Mouse (Mus musculus) intestine, postnatal 0 days (tissue): ENCODE results near the gene Chuk. TPM values are rescaled to one million over a fixed set of nuclear protein-coding genes. Genes with fewer than 3 reads are reported as not detected.

Source experiments
- ATAC-seq: fragments of 200-750 bp; cut with Nextera tagmentation; 2 replicates; pipeline ENCODE4 v1.8.0; 2017; ENCODE audit warnings: mild to moderate bottlenecking, moderate TSS enrichment, moderate library complexity
- H3K27ac ChIP-seq: fragments of 300-500 bp; sonication (generic); 2 replicates; pipeline ENCODE4 v1.5.1; 2014; ENCODE audit warnings: mild to moderate bottlenecking, low read depth, low read length, moderate library complexity
- H3K27me3 ChIP-seq: fragments of 300-500 bp; sonication (generic); replicated peaks from 2 replicates; pipeline ENCODE4 v1.6.1; 2014; ENCODE audit warnings: low read length, mixed read lengths; ENCODE audit not compliant: control insufficient read depth, insufficient read depth
- H3K36me3 ChIP-seq: fragments of 300-500 bp; sonication (generic); 2 replicates; pipeline ENCODE4 v1.6.1; 2014; ENCODE audit warnings: mild to moderate bottlenecking, moderate library complexity; ENCODE audit not compliant: control insufficient read depth, insufficient read depth
- H3K4me1 ChIP-seq: fragments of 300-500 bp; sonication (generic); replicated peaks from 2 replicates; pipeline ENCODE4 v1.6.1; 2014; ENCODE audit warnings: antibody characterized with exemption, low read length, mixed read lengths; ENCODE audit not compliant: control insufficient read depth, insufficient read depth
- H3K4me2 ChIP-seq: fragments of 300-500 bp; sonication (generic); replicated peaks from 2 replicates; pipeline ENCODE4 v1.6.1; 2014; ENCODE audit warnings: low read depth, mild to moderate bottlenecking, moderate library complexity
- H3K4me3 ChIP-seq: fragments of 300-500 bp; sonication (generic); 2 replicates; pipeline ENCODE4 v1.5.1; 2014; ENCODE audit warnings: low read depth, low read length
- H3K9ac ChIP-seq: fragments of 300-500 bp; sonication (generic); 2 replicates; pipeline ENCODE4 v1.6.1; 2014; ENCODE audit warnings: mild to moderate bottlenecking, low read depth, low read length
- H3K9me3 ChIP-seq: fragments of 300-500 bp; sonication (generic); 2 replicates; pipeline ENCODE4 v1.6.1; 2016; ENCODE audit warnings: mixed run types; ENCODE audit not compliant: control insufficient read depth
- CTCF ChIP-seq: sonication (generic); IDR thresholded peaks from 2 replicates; pipeline ENCODE4 v1.5.1; 2016; ENCODE audit warnings: low read depth, mild to moderate bottlenecking, control low read depth, antibody characterized with exemption, moderate library complexity
- WGBS: fragments of 180-500 bp; shearing (Covaris S2); extraction: QIAGEN DNeasy Blood & Tissue Kit; methylation state at CpG from one replicate; pipeline ENCODE4 v1.1.7; 2014; 5-methylcytosine and 5-hydroxymethylcytosine counted together
- polyA plus RNA-seq: library from polyadenylated mRNA; unstranded; fragments of >200 nt; fragmentation: Nextera tagmentation; extraction: Ambion mirVana; gene quantifications from 2 replicates; pipeline ENCODE4 v1.2.1, GENCODE M21; 2015

Chuk gene
- polyA plus RNA-seq, 1 experiment from 2014 or later: 41.2 TPM

- no peaks in the 10 kb centered on the region for H3K36me3 ChIP-seq
- WGBS: 52% methylated on average over 13 of the region's 13 CpGs
- TF ChIP-seq CTCF: no peak
- H3K9me3 ChIP-seq: no peaks in the 10 kb centered on the region
- H3K27ac ChIP-seq: no peak overlapping the region
- ATAC-seq: peak; percentile 87
- H3K4me1 ChIP-seq: peaks cover 4% of the 10 kb centered on the region
- no peak overlapping the region for H3K4me2 ChIP-seq
- no peaks in the 10 kb centered on the region for H3K27me3 ChIP-seq
- no peak overlapping the region for H3K9ac ChIP-seq
- H3K4me3 ChIP-seq: no peak overlapping the region
Measured at GRCm38 (mm10) chr19:44024921-44025585, 82.2 kb downstream of the Chuk start.

Other genes starting within 250 kb of the Chuk start
- 21.4 TPM in 2 replicates for gene Dnmbp, start 167.3 kb downstream of the Chuk start, polyA plus RNA-seq
- 14.3 and 18.7 TPM in 2 replicates for gene Cpn1, start 120.9 kb downstream of the Chuk start, polyA plus RNA-seq
- 2.7 and 4.0 TPM in 2 replicates for gene Cyp2c23, start 78.3 kb downstream of the Chuk start, polyA plus RNA-seq
- 21.0 and 24.3 TPM in 2 replicates for gene Erlin1, start 37.7 kb downstream of the Chuk start, polyA plus RNA-seq
- gene Cwf19l1, start 28.4 kb upstream of the Chuk start, polyA plus RNA-seq: 10.7 and 12.5 TPM in 2 replicates
- gene Bloc1s2, start 39.0 kb upstream of the Chuk start, polyA plus RNA-seq: 76.2 and 78.4 TPM in 2 replicates
- gene Pkd2l1, start 85.0 kb upstream of the Chuk start, polyA plus RNA-seq: not detected in 2 replicates
- gene Scd3, start 95.8 kb upstream of the Chuk start, polyA plus RNA-seq: not detected in 2 replicates
- gene Scd2, start 186.2 kb upstream of the Chuk start, polyA plus RNA-seq: 35.6 and 42.1 TPM in 2 replicates
- 0.04 TPM in 1 of 2 replicates, not detected in the other for gene Scd4, start 225.6 kb upstream of the Chuk start, polyA plus RNA-seq